Mouse (Mus musculus): ENCODE results near the gene Ppp1r12b. TPM values are rescaled to one million over a fixed set of nuclear protein-coding genes. Genes with fewer than 3 reads are reported as not detected.

The Ppp1r12b gene
- polyA plus RNA-seq, 1 experiment: 10.4 TPM

- 91% methylated on average over 11 of the region's 11 CpGs for WGBS
- Histone ChIP-seq H3K27ac (ENCODE audit: insufficient read depth, low read depth, low read length) (peak overlapping the region; percentile 13), H3K36me3 (ENCODE audit: control insufficient read depth, insufficient read depth, low read length) (peaks cover 2% of the 10 kb centered on the region; the same call in 1 of the 2 replicates), H3K4me3 (ENCODE audit: low read depth, low read length) (no peak overlapping the region), H3K4me1 (ENCODE audit: control insufficient read depth, insufficient read depth, insufficient read length, low read length) (no peaks in the 10 kb centered on the region), H3K27me3 (ENCODE audit: control insufficient read depth, insufficient read depth, low read length) (no peaks in the 10 kb centered on the region)
- TF ChIP-seq POLR2A (IDR thresholded peaks at IDR 0.05; ENCODE audit: low read depth, low read length) (no peak), CTCF (IDR thresholded peaks at IDR 0.05; ENCODE audit: extremely low read depth, insufficient read length, insufficient replicate concordance, low read depth, low read length) (no peak)
Measured at GRCm38 (mm10) chr1:134819196-134819595, 136.5 kb downstream of the Ppp1r12b start.

DNA sequence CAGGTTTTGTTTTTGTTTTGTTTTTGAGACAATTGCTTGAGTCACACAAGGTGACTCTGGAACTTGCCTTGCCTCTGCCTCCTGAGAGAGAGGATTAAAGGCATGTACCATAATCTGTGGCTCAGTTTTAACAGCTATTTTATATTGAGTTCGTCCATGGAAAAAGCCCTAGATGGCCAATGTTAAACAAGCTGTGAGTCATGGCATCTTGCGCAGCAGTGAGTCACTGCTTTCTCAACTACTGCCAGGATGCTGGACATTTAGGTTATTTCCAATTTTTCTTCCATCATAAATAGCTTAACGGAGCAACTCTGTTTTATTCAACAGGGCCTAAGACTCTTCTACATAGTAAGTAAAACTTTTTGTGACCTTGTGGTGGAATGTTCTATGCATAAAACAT is 137.0 kb downstream of the Ppp1r12b start:
- 84% methylated on average over 3 of the region's 3 CpGs for WGBS
- no peaks in the 10 kb centered on the region for H3K27me3 ChIP-seq (ENCODE audit: control insufficient read depth, insufficient read depth, low read length)
- no peak for TF ChIP-seq POLR2A (IDR thresholded peaks at IDR 0.05; ENCODE audit: low read depth, low read length)
- TF ChIP-seq CTCF (IDR thresholded peaks at IDR 0.05; ENCODE audit: extremely low read depth, insufficient read length, insufficient replicate concordance, low read depth, low read length): no peak
- no peak overlapping the region for H3K4me3 ChIP-seq (ENCODE audit: low read depth, low read length)
- H3K27ac ChIP-seq (ENCODE audit: insufficient read depth, low read depth, low read length): peak overlapping the region; percentile 25; the same call in 1 of the 2 replicates
- H3K36me3 ChIP-seq (ENCODE audit: control insufficient read depth, insufficient read depth, low read length): peaks cover 2% of the 10 kb centered on the region; the same call in 1 of the 2 replicates
- H3K4me1 ChIP-seq (ENCODE audit: control insufficient read depth, insufficient read depth, insufficient read length, low read length): no peaks in the 10 kb centered on the region

- 92% methylated on average over 6 of the region's 6 CpGs for WGBS
- Histone ChIP-seq H3K36me3 (ENCODE audit: control insufficient read depth, insufficient read depth, low read length) (peaks cover 2% of the 10 kb centered on the region; the same call in 1 of the 2 replicates), H3K27me3 (ENCODE audit: control insufficient read depth, insufficient read depth, low read length) (no peaks in the 10 kb centered on the region), H3K4me3 (ENCODE audit: low read depth, low read length) (no peak overlapping the region), H3K4me1 (ENCODE audit: control insufficient read depth, insufficient read depth, insufficient read length, low read length) (no peaks in the 10 kb centered on the region), H3K27ac (ENCODE audit: insufficient read depth, low read depth, low read length) (no peak overlapping the region; the same call in 1 of the 2 replicates)
- no peak for TF ChIP-seq CTCF (IDR thresholded peaks at IDR 0.05; ENCODE audit: extremely low read depth, insufficient read length, insufficient replicate concordance, low read depth, low read length)
Measured at GRCm38 (mm10) chr1:134817916-134818595, 137.7 kb downstream of the Ppp1r12b start.

DNA sequence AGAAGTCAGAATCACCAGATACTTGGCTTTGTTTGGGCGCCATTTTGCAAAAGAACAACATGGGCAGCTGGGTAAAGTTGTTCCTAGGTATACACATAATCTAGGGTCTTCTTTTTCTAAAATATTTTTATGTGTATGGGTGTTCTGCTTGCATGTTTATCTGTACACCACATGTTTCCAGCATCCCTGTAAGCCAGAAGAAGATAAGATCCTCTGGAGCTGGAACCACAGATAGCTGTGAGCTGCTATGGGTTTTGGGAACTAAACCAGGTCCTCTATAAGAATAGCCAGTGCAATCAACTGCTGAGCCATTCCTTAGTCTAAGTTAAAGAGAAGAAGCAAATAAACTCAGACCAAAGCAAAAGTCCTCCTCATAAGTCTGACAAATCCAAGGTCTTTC is 138.6 kb downstream of the Ppp1r12b start:
- no peak overlapping the region for H3K4me3 ChIP-seq (ENCODE audit: low read depth, low read length)
- WGBS: 98% methylated on average over 1 of the region's 1 CpGs
- peaks cover 2% of the 10 kb centered on the region; the same call in 1 of the 2 replicates for H3K36me3 ChIP-seq (ENCODE audit: control insufficient read depth, insufficient read depth, low read length)
- no peaks in the 10 kb centered on the region for H3K4me1 ChIP-seq (ENCODE audit: control insufficient read depth, insufficient read depth, insufficient read length, low read length)
- TF ChIP-seq POLR2A (IDR thresholded peaks at IDR 0.05; ENCODE audit: low read depth, low read length) (no peak), CTCF (IDR thresholded peaks at IDR 0.05; ENCODE audit: extremely low read depth, insufficient read length, insufficient replicate concordance, low read depth, low read length) (no peak)
- H3K27ac ChIP-seq (ENCODE audit: insufficient read depth, low read depth, low read length): no peak overlapping the region
- no peaks in the 10 kb centered on the region for H3K27me3 ChIP-seq (ENCODE audit: control insufficient read depth, insufficient read depth, low read length)

DNA sequence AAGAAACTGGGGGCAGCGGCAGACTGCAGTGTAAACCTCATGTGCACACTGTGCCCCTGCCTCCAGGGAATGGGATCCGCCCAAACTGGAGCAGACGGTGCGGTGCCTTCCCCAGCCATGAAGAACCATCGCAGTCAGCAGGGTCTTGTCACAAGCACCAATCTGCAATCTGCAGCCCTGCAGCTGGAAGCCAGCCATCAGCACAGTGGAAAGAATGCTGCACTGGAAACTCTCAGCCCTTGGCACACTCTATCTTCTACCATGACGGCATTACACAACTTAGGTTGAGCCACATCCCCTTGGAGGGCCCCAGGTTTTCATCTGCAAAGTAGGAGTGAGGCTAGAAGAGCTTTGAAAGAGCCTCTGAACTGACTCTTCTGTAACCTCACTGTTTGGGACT is 139.1 kb downstream of the Ppp1r12b start:
- 68% methylated on average over 6 of the region's 6 CpGs for WGBS
- no peak overlapping the region for H3K27ac ChIP-seq (ENCODE audit: insufficient read depth, low read depth, low read length)
- no peaks in the 10 kb centered on the region for H3K4me1 ChIP-seq (ENCODE audit: control insufficient read depth, insufficient read depth, insufficient read length, low read length)
- H3K4me3 ChIP-seq (ENCODE audit: low read depth, low read length): no peak overlapping the region
- H3K36me3 ChIP-seq (ENCODE audit: control insufficient read depth, insufficient read depth, low read length): peaks cover 2% of the 10 kb centered on the region; the same call in 1 of the 2 replicates
- H3K27me3 ChIP-seq (ENCODE audit: control insufficient read depth, insufficient read depth, low read length): no peaks in the 10 kb centered on the region
- no peak for TF ChIP-seq CTCF (IDR thresholded peaks at IDR 0.05; ENCODE audit: extremely low read depth, insufficient read length, insufficient replicate concordance, low read depth, low read length)
- no peak for TF ChIP-seq POLR2A (IDR thresholded peaks at IDR 0.05; ENCODE audit: low read depth, low read length)

- no peaks in the 10 kb centered on the region for H3K4me1 ChIP-seq (ENCODE audit: control insufficient read depth, insufficient read depth, insufficient read length, low read length)
- peaks cover 1% of the 10 kb centered on the region; the same call in 1 of the 2 replicates for H3K36me3 ChIP-seq (ENCODE audit: control insufficient read depth, insufficient read depth, low read length)
- TF ChIP-seq POLR2A (IDR thresholded peaks at IDR 0.05; ENCODE audit: low read depth, low read length) (no peak), CTCF (IDR thresholded peaks at IDR 0.05; ENCODE audit: extremely low read depth, insufficient read length, insufficient replicate concordance, low read depth, low read length) (no peak)
- no peak overlapping the region for H3K4me3 ChIP-seq (ENCODE audit: low read depth, low read length)
- WGBS: 87% methylated on average over 3 of the region's 3 CpGs
- no peak overlapping the region for H3K27ac ChIP-seq (ENCODE audit: insufficient read depth, low read depth, low read length)
- H3K27me3 ChIP-seq (ENCODE audit: control insufficient read depth, insufficient read depth, low read length): no peaks in the 10 kb centered on the region
Measured at GRCm38 (mm10) chr1:134815748-134816147, 140.0 kb downstream of the Ppp1r12b start.

DNA sequence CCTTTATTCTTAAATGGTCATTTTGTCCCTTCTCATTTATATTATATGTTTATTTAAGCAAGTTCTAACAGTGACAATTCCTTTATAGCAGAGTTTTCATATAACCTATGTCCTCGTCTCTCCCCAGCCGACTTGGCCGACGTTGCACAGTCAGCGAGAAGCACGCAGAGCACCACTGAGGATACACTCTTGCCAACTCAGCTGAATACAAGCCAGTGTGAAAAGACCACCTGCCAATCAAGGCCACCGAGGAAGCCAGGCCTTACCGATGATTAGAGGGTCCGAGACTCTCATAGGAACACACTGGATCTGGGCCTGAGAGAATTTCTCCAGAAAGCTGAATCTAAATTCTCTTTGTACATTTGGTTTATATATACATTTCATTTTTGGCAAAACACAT is 150.3 kb downstream of the Ppp1r12b start:
- Histone ChIP-seq H3K36me3 (ENCODE audit: control insufficient read depth, insufficient read depth, low read length) (no peaks in the 10 kb centered on the region), H3K27ac (ENCODE audit: insufficient read depth, low read depth, low read length) (no peak overlapping the region), H3K27me3 (ENCODE audit: control insufficient read depth, insufficient read depth, low read length) (no peaks in the 10 kb centered on the region), H3K4me1 (ENCODE audit: control insufficient read depth, insufficient read depth, insufficient read length, low read length) (peaks cover 5% of the 10 kb centered on the region; the same call in 1 of the 2 replicates), H3K4me3 (ENCODE audit: low read depth, low read length) (no peak overlapping the region)
- 93% methylated on average over 9 of the region's 9 CpGs for WGBS
- TF ChIP-seq CTCF (IDR thresholded peaks at IDR 0.05; ENCODE audit: extremely low read depth, insufficient read length, insufficient replicate concordance, low read depth, low read length) (no peak), POLR2A (IDR thresholded peaks at IDR 0.05; ENCODE audit: low read depth, low read length) (no peak)
